Mouse (Mus musculus) megakaryocyte, embryonic 14.5 days (primary cell): Measurements from ENCODE around the gene Ttc7b.

Source experiments
- FLI1 ChIP-seq: IDR thresholded peaks from 2 replicates; pipeline ENCODE4 v1.6.1; 2012; ENCODE audit warnings: low read length, inconsistent platforms, mixed read lengths
- GATA1 ChIP-seq: IDR thresholded peaks from 3 replicates; pipeline ENCODE4 v1.6.1; 2012; ENCODE audit warnings: mixed read lengths, low read length, inconsistent platforms, borderline replicate concordance

DNA sequence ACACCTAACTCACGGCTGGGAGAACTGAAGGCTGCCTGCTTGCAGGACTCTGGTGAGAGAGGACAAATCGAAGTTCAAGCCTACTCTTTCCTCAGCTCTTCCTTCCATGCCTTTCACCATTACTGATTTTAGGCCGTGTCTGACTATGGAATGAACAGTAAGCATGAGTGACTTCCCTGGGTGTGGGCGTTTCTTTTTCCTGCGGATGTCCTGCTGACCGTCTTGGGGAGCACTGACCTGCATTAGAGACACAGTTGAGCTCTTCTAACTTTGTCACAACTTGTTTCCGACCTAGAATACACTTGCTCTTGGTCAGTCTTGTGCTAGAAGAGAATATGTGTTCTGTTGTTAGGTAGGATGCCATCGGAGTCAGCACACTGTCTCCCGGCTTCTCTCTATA lies 50.3 kb downstream of the Ttc7b start:
- TF ChIP-seq GATA1 (no peak), FLI1 (no peak)
